Mouse (Mus musculus) MEL (cell line): Measurements from ENCODE around the gene Crocc.

Experiments used
- EP300 ChIP-seq, 2 experiments: IDR thresholded peaks; 2 replicates each; pipeline ENCODE4 v1.6.1; 2011; ENCODE audit warnings: improper control_type of control experiment in 2 of 2, low read length in 2 of 2, low read depth in 1 of 2, mild to moderate bottlenecking in 1 of 2
- KAT2A ChIP-seq: conservative IDR thresholded peaks from 2 replicates; pipeline ENCODE4 v1.6.1; 2012; ENCODE audit warnings: low read depth, low read length, improper control_type of control experiment, inconsistent platforms

DNA sequence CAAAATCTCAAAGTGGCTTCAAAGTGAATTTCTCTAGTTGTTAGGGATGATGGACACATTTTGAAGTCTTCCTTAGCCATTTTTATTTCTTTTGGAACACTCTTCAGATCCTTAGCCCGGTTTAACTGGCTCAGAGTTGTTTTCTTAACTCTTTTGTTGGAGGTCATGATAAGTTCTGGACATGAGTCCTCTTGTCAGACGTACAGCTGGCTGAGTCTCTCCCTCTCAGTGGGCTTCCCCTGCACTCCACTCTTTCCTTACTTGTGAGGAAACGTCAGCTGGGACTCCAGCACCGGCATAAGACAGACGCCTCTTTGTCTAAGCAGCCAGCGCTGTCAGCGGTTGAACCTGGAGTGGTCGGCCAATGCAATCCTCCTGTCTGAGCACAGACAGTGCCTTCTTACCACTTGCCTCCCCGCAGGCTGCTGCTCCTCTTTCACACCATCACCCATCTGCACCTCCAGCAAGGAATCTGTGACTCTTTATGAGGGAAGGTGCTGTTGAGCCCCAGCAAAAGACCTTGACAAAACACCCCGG lies 47.9 kb upstream of the Crocc start:
- TF ChIP-seq EP300 (IDR thresholded peaks at IDR 0.05; ENCODE audit: low read depth in 1 of 2, low read length in 2 of 2) (no peak), KAT2A (no peak)
